In genomic region chr2:135409418-135410097, GRCm38 (mm10) we compare ENCODE assay signal across 17 mouse cellular contexts.
DNase-seq lines count a peak whose midpoint lies in the region; ATAC-seq and TF ChIP-seq lines count a peak whose summit lies in the region.
"Had no signal": no experiment of that assay in that cellular context is flagged by ENCODE, and none has a peak within 500 bp of the region (broad histone marks: within the 10 kb centered on the region; RNA-seq: fewer than 3 reads in every experiment).

No protein-coding gene starts in this region.

- intact Hi-C loops in heart, postnatal 10 days (cut with DNase I) = no loop called here
- intact Hi-C loops in gastrocnemius, postnatal 36 days (cut with DNase I) = no loop called here

- H3K4me2 ChIP-seq in hindbrain, postnatal 0 days (ENCODE audit: low read depth, low read length) = no peak overlapping the region
- H3K4me2 ChIP-seq in hindbrain, embryonic 11.5 days (replicated peaks; ENCODE audit: low read depth, low read length) = no peak overlapping the region
- H3K4me2 ChIP-seq in midbrain, embryonic 14.5 days (ENCODE audit: low read length) = no peak overlapping the region
- H3K4me2 ChIP-seq: limb, embryonic 13.5 days had no signal

- DNase-seq in heart, embryonic 10.5 days (ENCODE audit: low spot score) = no peak
- DNase-seq in heart, postnatal 10 days = no peak
- no peak for DNase-seq in hindbrain, embryonic 10.5 days (ENCODE audit: low spot score)
- DNase-seq in hindbrain, postnatal 0 days (ENCODE audit: low spot score) = no peak
- DNase-seq in hindbrain, embryonic 11.5 days (ENCODE audit: low spot score) = no peak
- DNase-seq in midbrain, embryonic 14.5 days = peak; percentile 45
- DNase-seq in frontal cortex, postnatal 10 days (ENCODE audit: low spot score in 2 of 2) = no peak
- DNase-seq in gastrocnemius, postnatal 36 days = no peak
- DNase-seq: adrenal gland, postnatal 14 days; cerebellum, adult 18-20 months; cerebellum, postnatal 36 days; kidney, postnatal 4 days; right cerebral cortex, postnatal 14 days had no signal

- no peak for ATAC-seq in hindbrain, postnatal 0 days
- ATAC-seq in hindbrain, embryonic 11.5 days (ENCODE audit: low FRiP score) = peak; percentile 63
- no peak for ATAC-seq in midbrain, embryonic 14.5 days (ENCODE audit: low FRiP score, low TSS enrichment)
- ATAC-seq: inflammation-experienced regulatory T-cells, adult 6 months had no signal

- no peaks in the 10 kb centered on the region for H3K9me3 ChIP-seq in heart, embryonic 10.5 days
- no peaks in the 10 kb centered on the region for H3K9me3 ChIP-seq in hindbrain, embryonic 10.5 days
- H3K9me3 ChIP-seq in hindbrain, postnatal 0 days (ENCODE audit: low read length) = no peaks in the 10 kb centered on the region
- no peaks in the 10 kb centered on the region for H3K9me3 ChIP-seq in hindbrain, embryonic 11.5 days (ENCODE audit: control insufficient read depth, low read length)
- no peaks in the 10 kb centered on the region for H3K9me3 ChIP-seq in midbrain, embryonic 14.5 days (ENCODE audit: control insufficient read depth, low read length)
- H3K9me3 ChIP-seq: embryonic facial prominence, embryonic 10.5 days; limb, embryonic 13.5 days had no signal

- H3K9ac ChIP-seq in hindbrain, postnatal 0 days (replicated peaks; ENCODE audit: low read length) = no peak overlapping the region
- no peak overlapping the region for H3K9ac ChIP-seq in hindbrain, embryonic 11.5 days (ENCODE audit: low read depth, low read length)
- H3K9ac ChIP-seq in midbrain, embryonic 14.5 days (replicated peaks; ENCODE audit: low read length) = no peak overlapping the region
- H3K9ac ChIP-seq: limb, embryonic 13.5 days; liver, embryonic 14.5 days had no signal

- H3K36me3 ChIP-seq in heart, embryonic 10.5 days = no peaks in the 10 kb centered on the region
- no peaks in the 10 kb centered on the region for H3K36me3 ChIP-seq in hindbrain, embryonic 10.5 days
- H3K36me3 ChIP-seq in hindbrain, postnatal 0 days (ENCODE audit: insufficient read depth, low read length) = no peaks in the 10 kb centered on the region
- H3K36me3 ChIP-seq in hindbrain, embryonic 11.5 days (ENCODE audit: control insufficient read depth, insufficient read depth, low read length) = no peaks in the 10 kb centered on the region
- H3K36me3 ChIP-seq in midbrain, embryonic 14.5 days (ENCODE audit: control insufficient read depth, insufficient read depth, low read length) = no peaks in the 10 kb centered on the region
- H3K36me3 ChIP-seq: embryonic facial prominence, embryonic 10.5 days; limb, embryonic 13.5 days had no signal

- H3K4me3 ChIP-seq in heart, embryonic 10.5 days = no peak overlapping the region
- H3K4me3 ChIP-seq in hindbrain, embryonic 10.5 days = no peak overlapping the region
- no peak overlapping the region for H3K4me3 ChIP-seq in hindbrain, postnatal 0 days (ENCODE audit: low read length)
- H3K4me3 ChIP-seq in hindbrain, embryonic 11.5 days (ENCODE audit: low read depth, low read length) = no peak overlapping the region
- no peak overlapping the region for H3K4me3 ChIP-seq in midbrain, embryonic 14.5 days (replicated peaks; ENCODE audit: low read depth, low read length)
- H3K4me3 ChIP-seq: embryonic facial prominence, embryonic 10.5 days; limb, embryonic 13.5 days had no signal

- H3K27me3 ChIP-seq in heart, embryonic 10.5 days (ENCODE audit: insufficient read depth, poor library complexity, severe bottlenecking) = no peaks in the 10 kb centered on the region
- H3K27me3 ChIP-seq in hindbrain, embryonic 10.5 days (ENCODE audit: insufficient read depth, poor library complexity, severe bottlenecking) = no peaks in the 10 kb centered on the region
- H3K27me3 ChIP-seq in hindbrain, postnatal 0 days (ENCODE audit: insufficient read depth, low read length) = no peaks in the 10 kb centered on the region
- H3K27me3 ChIP-seq in hindbrain, embryonic 11.5 days (ENCODE audit: control insufficient read depth, insufficient read depth, low read length) = no peaks in the 10 kb centered on the region
- H3K27me3 ChIP-seq in midbrain, embryonic 14.5 days (ENCODE audit: control insufficient read depth, insufficient read depth, low read length) = no peaks in the 10 kb centered on the region
- H3K27me3 ChIP-seq: limb, embryonic 13.5 days had no signal

- no peak for TF ChIP-seq CTCF in hindbrain, postnatal 0 days (IDR thresholded peaks at IDR 0.05; ENCODE audit: low read depth)

- peak overlapping the region; percentile 75 for H3K27ac ChIP-seq in heart, embryonic 10.5 days
- H3K27ac ChIP-seq in hindbrain, embryonic 10.5 days = 0 out of 2 replicates have a peak overlapping the region, but pooled peaks have one; percentile 40
- no peak overlapping the region for H3K27ac ChIP-seq in hindbrain, postnatal 0 days
- no peak overlapping the region for H3K27ac ChIP-seq in hindbrain, embryonic 11.5 days (ENCODE audit: low read depth, low read length)
- H3K27ac ChIP-seq in midbrain, embryonic 14.5 days (replicated peaks; ENCODE audit: low read depth, low read length) = peak overlapping the region; percentile 55; the same call in 1 of the 2 replicates
- H3K27ac ChIP-seq: embryonic facial prominence, embryonic 10.5 days; limb, embryonic 13.5 days; liver, embryonic 14.5 days had no signal

- H3K4me1 ChIP-seq in heart, embryonic 10.5 days = peaks cover 6% of the 10 kb centered on the region; the same call in 1 of the 2 replicates
- H3K4me1 ChIP-seq in hindbrain, embryonic 10.5 days (replicated peaks) = peaks cover 8% of the 10 kb centered on the region
- H3K4me1 ChIP-seq in hindbrain, postnatal 0 days (ENCODE audit: insufficient read depth, low read length) = no peaks in the 10 kb centered on the region
- no peaks in the 10 kb centered on the region for H3K4me1 ChIP-seq in hindbrain, embryonic 11.5 days (replicated peaks; ENCODE audit: control insufficient read depth, insufficient read depth, low read length)
- peaks cover 5% of the 10 kb centered on the region; the same call in 1 of the 2 replicates for H3K4me1 ChIP-seq in midbrain, embryonic 14.5 days (ENCODE audit: control insufficient read depth, insufficient read depth, low read length)
- H3K4me1 ChIP-seq: embryonic facial prominence, embryonic 10.5 days had no signal

- WGBS in heart, embryonic 10.5 days = 49% methylated on average over 5 of the region's 5 CpGs
- WGBS in hindbrain, embryonic 10.5 days = 32% methylated on average over 5 of the region's 5 CpGs
- WGBS in hindbrain, postnatal 0 days = 26% methylated on average over 5 of the region's 5 CpGs
- 36% methylated on average over 5 of the region's 5 CpGs for WGBS in hindbrain, embryonic 11.5 days
- 8% methylated on average over 5 of the region's 5 CpGs for WGBS in midbrain, embryonic 14.5 days

Comparison
In these comparisons a context has a peak if more than half of its experiments do, and no peak if none do; other contexts are left out.
1. H3K27ac ChIP-seq: peak in heart, embryonic 10.5 days (single experiment), hindbrain, embryonic 10.5 days (single experiment) and midbrain, embryonic 14.5 days (single experiment); none in hindbrain, postnatal 0 days (single experiment) and hindbrain, embryonic 11.5 days (single experiment).